Mouse (Mus musculus): ENCODE results near the gene Rgs6.

- TF ChIP-seq CTCF (conservative IDR thresholded peaks at IDR 0.05; ENCODE audit: low read length) (no peak), NANOG (IDR thresholded peaks at IDR 0.05; ENCODE audit: borderline replicate concordance, low read length) (no peak), POU5F1 (IDR thresholded peaks at IDR 0.05; ENCODE audit: borderline replicate concordance, low read length) (no peak)
These were observed 352.4 kb downstream of the Rgs6 start for GRCm38 (mm10) chr12:82940461-82940860.

All from E14TG2a.4 (cell line).